Mouse (Mus musculus) kidney, postnatal 36 days (tissue): Measurements from ENCODE around the gene Cyp39a1.
A peak's percentile ranks its signal among the peaks of the same experiment; 100 is the strongest.

ENCODE experiments used
- DNase-seq, 2 experiments: peaks; one replicate each; pipeline ENCODE4 v3.0.0; 2021 to 2022; ENCODE audit warnings: mixed read lengths in 2 of 2

Cyp39a1 gene

GRCm38 (mm10) chr17:43684086-43684485 is 16.9 kb downstream of the Cyp39a1 start:
- DNase-seq = no peak

GRCm38 (mm10) chr17:43684638-43685037 is 17.4 kb downstream of the Cyp39a1 start:
- DNase-seq = no peak

GRCm38 (mm10) chr17:43689591-43689990 is 22.4 kb downstream of the Cyp39a1 start:
- no peak for DNase-seq

GRCm38 (mm10) chr17:43698997-43699649 is 31.9 kb downstream of the Cyp39a1 start:
- peak; percentile 66 to 89 for DNase-seq

- DNase-seq = peak; percentile 49 to 82
These were observed 33.8 kb downstream of the Cyp39a1 start for GRCm38 (mm10) chr17:43701060-43701459.

GRCm38 (mm10) chr17:43704216-43704930 is 37.1 kb downstream of the Cyp39a1 start:
- DNase-seq = no peak

GRCm38 (mm10) chr17:43706749-43707148 is 39.5 kb downstream of the Cyp39a1 start:
- no peak for DNase-seq

- DNase-seq = peak; percentile 10 to 17
These were observed 40.0 kb downstream of the Cyp39a1 start for GRCm38 (mm10) chr17:43707254-43707653.

- DNase-seq = no peak
These were observed 44.5 kb downstream of the Cyp39a1 start for GRCm38 (mm10) chr17:43711557-43712352.

GRCm38 (mm10) chr17:43714191-43714590 is 47.0 kb downstream of the Cyp39a1 start:
- DNase-seq = no peak

GRCm38 (mm10) chr17:43716601-43717000 is 49.4 kb downstream of the Cyp39a1 start:
- no peak for DNase-seq

GRCm38 (mm10) chr17:43719401-43719800 is 52.2 kb downstream of the Cyp39a1 start:
- peak; percentile 29 to 32 for DNase-seq

GRCm38 (mm10) chr17:43724480-43724879 is 57.3 kb downstream of the Cyp39a1 start:
- no peak for DNase-seq

GRCm38 (mm10) chr17:43731327-43731726 is 64.1 kb downstream of the Cyp39a1 start:
- no peak for DNase-seq

GRCm38 (mm10) chr17:43731976-43732375 is 64.8 kb downstream of the Cyp39a1 start:
- no peak for DNase-seq

GRCm38 (mm10) chr17:43734252-43734651 is 67.0 kb downstream of the Cyp39a1 start:
- DNase-seq = no peak

- no peak for DNase-seq
These were observed 76.7 kb downstream of the Cyp39a1 start for GRCm38 (mm10) chr17:43743933-43744332.

GRCm38 (mm10) chr17:43744425-43744824 is 77.2 kb downstream of the Cyp39a1 start:
- DNase-seq = peak in 1 of 2 experiments; percentile 30

- DNase-seq = no peak
These were observed 83.9 kb downstream of the Cyp39a1 start for GRCm38 (mm10) chr17:43751146-43751545.

- DNase-seq = no peak
These were observed 85.6 kb downstream of the Cyp39a1 start for GRCm38 (mm10) chr17:43752811-43753210.

GRCm38 (mm10) chr17:43754687-43755086 is 87.5 kb downstream of the Cyp39a1 start:
- DNase-seq = no peak

- DNase-seq = peak; percentile 57 to 68
These were observed 91.5 kb downstream of the Cyp39a1 start for GRCm38 (mm10) chr17:43758607-43759259.

GRCm38 (mm10) chr17:43784531-43784930 is 117.3 kb downstream of the Cyp39a1 start:
- DNase-seq = peak; percentile 38 to 59
